Mouse (Mus musculus): Measurements from ENCODE around the gene 4930402H24Rik.

Gene 4930402H24Rik

DNA sequence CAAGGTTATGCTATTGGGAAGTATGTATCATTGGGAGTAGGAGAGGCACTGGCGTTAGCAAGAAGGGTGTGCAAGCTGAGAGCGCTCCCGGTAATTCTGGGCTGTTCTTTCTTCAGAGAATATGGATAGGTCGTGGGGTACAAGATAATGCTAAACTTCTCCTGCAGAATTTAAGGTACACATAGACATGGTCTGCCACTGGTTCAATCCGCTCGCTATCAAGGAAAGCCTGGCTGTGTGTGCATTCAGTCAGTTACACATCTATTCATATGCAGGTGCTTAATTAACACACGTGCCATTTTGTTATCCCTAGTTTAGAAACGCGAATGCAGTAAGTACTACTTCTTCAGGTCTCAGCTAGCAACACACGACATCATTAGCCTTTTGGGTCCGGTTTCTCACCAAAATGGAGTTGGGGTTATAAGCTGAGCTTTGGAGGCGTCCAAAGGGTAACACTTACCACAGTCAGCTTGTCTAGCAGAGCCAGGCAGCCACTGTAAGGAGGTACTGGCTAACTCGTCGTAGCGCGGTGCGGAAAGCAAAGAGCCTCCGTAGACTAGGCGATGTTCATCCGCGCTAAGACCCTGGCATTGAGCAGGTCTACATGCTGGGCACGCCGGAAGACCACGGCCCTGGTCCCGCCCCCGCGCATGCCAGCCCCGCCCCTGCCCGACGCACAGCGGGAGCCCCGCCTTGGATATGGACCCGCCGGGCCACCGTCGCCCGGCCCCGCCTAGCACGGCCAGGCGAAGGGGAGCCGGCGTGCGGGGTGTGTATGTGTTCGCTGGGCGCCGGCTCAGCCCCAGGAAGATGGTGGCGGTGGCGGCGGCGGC lies at the start of gene 4930402H24Rik, which contains the start of gene Atrn:
4930402H24Rik (minus strand) TSS at position 656 of the 833 bp plus-strand sequence.
Atrn (plus strand) TSS at position 745 of the 833 bp plus-strand sequence.
- in situ Hi-C loops (cut with MboI, MseI): no loop called here

DNA sequence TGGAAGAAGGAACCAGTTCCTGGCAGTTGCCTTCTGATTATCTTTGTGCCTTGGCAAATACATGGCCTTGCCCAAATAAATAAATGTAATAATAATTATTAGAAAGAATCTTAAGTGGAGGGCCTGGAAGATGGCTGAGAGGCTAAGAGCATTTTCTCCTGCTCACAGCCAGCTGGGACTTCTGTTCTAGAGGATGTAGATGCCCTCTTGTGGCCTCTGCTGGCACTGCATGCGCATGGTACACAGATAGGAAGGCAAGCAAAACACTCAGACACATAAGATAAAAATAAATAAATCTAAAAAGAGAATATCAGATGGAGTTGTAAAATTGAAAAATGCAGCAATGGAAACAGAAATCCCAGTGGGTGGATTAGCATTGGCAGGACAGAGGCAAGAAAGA lies 44.3 kb upstream of the 4930402H24Rik start:
- in situ Hi-C loops (cut with MboI, MseI): no loop called here

DNA sequence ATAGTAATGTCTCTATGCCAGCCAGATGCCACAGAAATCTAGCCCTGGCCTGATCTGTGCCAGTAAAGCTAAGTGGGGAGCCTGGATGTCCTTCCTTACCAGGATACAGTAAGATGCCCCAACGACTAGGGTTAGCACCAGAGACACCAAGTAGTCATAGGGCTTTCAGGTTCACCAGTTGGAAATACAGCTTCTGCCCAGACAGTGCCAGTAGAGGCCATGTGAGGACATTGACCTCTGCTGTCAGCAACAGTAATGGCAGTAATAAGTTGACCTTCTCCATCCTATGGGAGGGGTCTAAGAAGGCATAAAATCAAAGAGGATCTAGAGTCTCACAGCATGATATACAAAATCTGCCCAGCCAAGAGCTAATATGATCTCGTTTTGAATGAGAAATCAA lies 43.6 kb upstream of the 4930402H24Rik start:
- in situ Hi-C loops (cut with MboI, MseI): no loop called here

DNA sequence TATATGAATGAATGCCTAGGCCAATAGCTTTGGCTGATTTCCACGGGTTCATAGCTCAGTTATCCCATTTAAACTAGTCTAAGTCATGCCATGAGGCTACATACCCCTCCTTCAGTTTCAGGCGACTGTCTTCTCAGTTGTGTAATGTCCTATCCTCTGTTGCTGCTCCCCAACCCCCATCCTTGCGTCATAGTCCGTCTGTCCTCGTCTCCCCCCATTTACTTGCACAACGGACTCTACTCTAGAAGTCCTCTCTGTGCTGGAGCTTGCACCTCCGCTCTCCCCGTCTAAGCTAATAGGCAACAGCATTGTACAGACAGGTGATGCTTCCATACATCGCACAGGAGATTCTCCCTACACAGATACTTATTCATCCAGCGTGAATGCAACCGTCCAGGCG lies 26.7 kb upstream of the 4930402H24Rik start:
- in situ Hi-C loops (cut with MboI, MseI): no loop called here

DNA sequence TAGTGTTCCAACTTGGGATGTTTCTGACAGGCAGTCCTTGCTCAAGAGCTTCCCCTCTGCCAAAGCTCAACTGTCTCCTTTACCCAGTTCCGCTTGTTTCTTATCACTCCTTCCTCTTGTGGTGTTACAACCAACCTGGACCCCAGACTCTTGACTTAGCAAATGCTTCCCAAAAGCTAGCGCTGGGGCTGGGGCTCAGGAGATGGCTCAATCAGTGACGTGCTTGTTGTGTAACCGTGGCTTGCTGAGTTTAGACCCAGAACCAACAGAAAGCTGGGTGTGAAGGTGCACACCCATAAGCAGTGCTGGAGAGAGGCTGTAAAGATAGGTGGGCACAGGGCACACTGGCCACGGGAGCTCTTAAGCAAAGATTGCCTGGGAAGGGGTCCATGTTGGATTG lies 23.8 kb upstream of the 4930402H24Rik start:
- in situ Hi-C loops (cut with MboI, MseI): no loop called here

DNA sequence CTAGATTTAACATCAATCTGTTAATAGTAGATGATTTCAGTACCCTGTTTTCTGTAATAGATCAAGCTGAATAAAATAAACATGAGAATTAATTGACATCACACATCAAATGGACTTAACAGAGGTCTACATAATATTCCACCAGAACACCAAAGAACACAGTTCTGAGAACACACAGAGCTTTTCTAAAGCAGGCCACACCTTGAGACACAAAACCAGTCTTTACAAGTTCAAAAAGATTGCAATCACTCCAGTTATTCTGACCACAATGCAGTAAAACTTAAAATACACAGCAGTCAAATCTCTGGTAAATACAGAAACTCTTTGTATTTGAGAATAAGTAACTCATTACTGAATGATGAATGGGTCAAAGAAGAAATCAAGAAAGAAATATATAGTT lies 22.3 kb upstream of the 4930402H24Rik start:
- in situ Hi-C loops (cut with MboI, MseI): no loop called here

DNA sequence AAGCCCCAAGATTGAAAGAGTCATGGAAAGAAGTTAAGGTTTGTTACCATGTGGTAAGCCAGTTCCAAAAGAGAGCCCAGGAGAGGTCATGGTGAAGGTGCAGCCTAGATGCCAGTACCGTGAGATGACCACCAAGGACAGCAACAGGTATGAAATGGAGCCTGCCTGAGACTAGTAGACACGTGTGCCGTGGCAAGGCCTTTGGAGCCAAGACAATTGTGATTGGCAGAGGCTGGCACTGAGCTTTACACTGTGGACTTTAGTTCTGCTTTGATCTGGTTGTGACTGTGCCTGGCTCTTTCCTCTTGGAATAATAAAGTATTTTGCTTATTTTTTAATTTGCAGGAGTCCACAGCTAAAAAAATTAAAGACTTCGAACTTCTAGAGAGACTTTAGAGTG lies 21.8 kb upstream of the 4930402H24Rik start:
- in situ Hi-C loops (cut with MboI, MseI): no loop called here

DNA sequence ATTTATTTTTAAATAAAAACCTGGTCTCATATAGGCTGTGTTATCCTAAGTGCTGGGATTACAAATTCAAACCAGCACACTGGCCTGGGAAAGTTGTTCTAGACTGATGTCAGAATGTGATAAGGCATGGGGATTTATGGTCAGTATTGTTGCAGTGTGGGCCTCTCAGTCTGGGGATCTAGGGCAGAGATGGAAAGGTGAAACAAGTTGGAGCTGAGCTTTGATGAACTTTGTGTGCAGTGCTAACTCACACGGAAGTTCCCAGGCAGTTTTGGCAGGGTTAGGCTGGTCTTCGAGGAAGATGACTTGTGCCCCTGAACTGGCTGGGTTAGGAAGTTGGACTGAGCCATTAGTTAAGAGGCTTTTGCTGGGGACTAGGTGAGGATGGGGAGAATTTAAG lies 18.7 kb upstream of the 4930402H24Rik start:
- in situ Hi-C loops (cut with MboI, MseI): loop anchor here in 1 of 2 experiments (5.0 kb wide), 1 partner anchor 47 kb away; no protein-coding TSS in a partner anchor

DNA sequence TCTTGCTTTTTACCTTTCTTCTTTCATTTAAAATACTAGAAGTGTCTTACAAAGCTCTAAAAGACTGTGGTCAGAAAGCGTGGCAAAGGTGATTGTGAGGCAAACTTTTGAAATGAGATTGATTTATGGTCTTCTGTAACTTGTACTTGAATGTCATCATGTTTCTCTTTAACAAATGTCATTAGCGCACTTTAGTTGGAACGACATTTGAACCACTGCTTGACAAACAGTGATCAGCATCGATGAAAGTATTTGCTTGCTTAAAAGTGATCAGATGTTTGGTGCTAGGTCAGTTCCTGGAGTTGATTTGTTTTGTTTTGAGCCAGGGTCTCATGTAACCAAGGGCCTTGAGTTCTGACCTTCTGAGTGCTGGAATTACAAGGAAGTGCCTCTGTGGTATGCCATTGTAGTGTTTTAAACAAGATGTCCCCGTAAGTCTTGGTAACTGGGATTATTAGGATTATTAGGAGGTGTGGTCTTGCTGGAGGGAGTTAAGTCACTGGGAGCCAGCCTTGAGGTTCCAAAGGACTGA lies 12.9 kb upstream of the 4930402H24Rik start:
- in situ Hi-C loops (cut with MboI, MseI): no loop called here

DNA sequence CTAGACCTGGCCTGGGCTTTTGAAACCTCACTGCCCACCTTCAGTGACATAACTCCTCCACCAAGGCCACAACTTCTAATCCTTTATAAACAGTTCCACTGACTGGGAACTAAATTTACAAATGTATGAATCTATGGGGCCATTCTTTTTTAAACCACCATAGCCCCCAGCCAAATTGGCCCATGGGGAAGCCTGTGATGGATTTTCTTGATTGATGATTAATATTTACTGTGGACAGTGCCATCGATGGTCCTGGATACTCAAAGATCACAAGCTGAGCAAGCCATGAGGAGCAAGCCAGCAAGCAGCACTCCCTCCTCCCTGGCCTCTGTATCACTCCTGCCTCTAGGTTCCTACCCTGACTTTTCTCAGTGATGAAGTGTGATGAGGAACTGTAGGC lies 11.5 kb upstream of the 4930402H24Rik start:
- in situ Hi-C loops (cut with MboI, MseI): no loop called here

DNA sequence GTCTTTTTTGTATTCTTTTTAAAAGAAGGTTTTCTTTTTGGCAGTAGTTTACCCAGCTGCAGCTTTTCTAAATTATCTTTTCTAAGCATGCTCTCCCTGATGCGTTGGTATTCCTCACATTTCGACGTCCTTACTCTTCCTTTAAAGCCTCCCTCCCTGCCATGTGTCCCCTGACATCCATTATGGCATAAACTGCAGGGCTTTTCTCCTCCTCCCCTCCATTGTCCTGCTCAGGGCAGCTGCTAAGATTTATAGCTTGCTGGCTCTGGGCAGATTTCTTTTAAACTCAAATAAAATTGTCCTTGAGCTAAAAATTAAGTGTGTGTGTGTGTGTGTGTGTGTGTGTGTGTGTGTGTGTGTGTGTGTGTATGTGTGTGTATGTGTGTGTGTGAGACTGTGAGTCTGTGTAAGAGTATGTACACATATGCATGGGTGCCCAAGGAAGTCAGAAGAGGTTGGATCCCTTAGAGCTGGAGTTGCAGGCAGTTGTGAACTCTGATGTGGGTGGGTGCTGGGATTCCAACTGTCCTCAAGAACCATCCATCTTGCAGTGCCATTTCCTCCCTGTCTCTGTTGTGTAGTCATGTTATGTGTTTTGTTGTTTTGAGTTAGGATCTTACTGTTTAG lies 10.4 kb upstream of the 4930402H24Rik start:
- in situ Hi-C loops (cut with MboI, MseI): no loop called here

DNA sequence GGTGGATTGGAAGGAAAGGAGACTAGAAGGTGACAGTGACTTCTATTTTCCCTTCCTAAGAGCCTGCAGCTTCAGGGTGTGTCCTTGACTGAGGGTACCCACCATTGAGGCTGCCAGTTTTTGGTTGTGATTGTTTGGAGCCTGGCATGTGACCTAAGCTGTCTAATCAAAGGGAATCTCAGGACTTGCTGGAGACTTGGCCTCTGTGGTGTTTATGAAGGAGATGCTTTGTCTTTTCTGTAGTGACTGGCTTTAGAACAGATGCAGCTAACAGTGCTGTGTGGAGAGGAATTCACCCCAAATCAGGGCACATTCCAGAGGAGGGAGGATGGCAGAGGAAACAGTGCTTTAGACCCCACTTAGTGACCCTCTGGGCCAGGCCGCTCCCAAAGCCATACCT lies 8.7 kb upstream of the 4930402H24Rik start:
- in situ Hi-C loops (cut with MboI, MseI): no loop called here

DNA sequence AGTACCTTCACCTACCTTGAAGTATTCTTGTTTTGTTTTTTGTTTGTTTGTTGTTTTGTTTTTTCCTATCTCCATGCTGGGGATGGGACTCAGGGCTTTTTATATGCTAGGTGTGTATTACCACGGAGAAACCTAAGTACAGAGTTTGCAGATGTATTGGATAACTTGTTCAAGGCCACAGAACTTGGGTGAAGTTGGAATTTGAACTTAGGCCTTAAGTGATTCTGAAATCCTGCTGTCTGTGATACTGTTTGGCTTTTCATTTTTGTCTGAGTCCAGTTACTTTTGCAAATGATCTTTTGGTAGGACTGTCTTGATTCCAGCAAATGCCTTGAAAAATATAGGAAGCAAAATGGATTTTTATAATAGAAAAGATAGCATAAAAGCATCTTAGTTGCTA lies 5.5 kb upstream of the 4930402H24Rik start:
- in situ Hi-C loops (cut with MboI, MseI): no loop called here

DNA sequence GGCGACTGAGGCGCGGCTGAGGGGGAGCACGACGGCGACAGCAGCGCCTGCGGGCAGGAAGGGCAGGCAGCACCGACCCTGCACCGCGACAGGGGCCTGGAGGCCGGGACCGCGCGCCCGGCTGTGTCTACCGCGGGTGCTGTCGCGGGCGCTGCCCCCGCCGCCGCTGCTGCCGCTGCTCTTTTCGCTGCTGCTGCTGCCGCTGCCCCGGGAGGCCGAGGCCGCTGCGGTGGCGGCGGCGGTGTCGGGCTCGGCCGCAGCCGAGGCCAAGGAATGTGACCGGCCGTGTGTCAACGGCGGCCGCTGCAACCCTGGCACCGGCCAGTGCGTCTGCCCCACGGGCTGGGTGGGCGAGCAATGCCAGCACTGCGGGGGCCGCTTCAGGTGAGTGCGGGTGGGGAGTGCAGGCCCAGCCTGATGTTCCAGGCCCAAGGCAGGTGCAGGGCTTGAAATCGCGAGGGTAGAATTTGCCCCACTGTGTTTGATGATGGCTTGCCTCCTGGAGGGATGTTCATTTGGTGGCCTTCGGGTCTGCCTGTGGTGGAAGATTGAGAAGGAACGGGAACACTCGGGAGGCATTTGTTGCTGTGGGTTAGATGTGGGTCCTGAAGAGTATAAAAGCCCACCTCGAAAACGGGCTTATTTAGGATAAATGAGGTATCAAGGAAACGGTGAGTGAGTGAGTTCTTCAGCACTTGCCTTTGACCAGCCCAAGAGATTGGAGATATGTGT lies 544 bp upstream of the 4930402H24Rik start:
- in situ Hi-C loops (cut with MboI, MseI): no loop called here

DNA sequence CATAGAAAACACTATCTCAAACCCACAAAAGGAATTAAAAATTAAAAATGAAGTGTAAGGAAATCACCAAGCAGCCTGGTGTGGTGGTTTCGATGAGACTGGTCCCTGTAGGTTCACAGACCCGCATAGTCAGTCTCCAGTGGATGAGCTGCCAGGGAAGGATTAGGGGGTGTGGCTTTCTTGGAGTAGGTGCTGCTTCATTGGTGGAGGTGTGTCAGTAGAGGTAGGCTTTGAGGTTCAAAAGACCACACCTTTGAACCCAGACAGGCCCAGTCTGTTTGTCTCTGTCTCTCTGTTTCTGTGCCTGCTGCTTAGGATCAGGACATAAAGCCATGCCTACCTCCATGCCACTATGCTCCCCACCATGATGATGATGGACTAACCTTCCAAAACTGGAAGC lies 7.4 kb downstream of the 4930402H24Rik start:
- in situ Hi-C loops (cut with MboI, MseI): no loop called here

DNA sequence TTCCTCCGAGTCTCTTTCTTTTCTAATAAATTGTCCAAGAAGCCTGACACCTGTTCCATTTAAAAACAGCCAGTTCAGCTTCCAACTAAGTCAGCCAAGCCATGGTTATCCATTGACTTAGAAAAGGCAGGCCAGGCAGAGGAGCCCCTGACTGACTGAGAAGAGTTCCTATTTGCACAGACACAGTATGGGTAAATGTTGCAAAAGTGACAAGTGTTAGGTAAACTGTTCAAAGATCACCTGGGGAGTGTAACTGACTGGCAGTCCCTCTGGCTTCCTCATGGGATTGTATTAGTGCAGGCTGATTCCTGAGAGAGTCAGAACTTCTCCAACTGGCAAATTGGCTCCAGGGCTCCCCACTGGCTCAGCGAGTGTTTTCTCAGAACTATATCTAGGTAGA lies 8.3 kb downstream of the 4930402H24Rik start:
- in situ Hi-C loops (cut with MboI, MseI): no loop called here

DNA sequence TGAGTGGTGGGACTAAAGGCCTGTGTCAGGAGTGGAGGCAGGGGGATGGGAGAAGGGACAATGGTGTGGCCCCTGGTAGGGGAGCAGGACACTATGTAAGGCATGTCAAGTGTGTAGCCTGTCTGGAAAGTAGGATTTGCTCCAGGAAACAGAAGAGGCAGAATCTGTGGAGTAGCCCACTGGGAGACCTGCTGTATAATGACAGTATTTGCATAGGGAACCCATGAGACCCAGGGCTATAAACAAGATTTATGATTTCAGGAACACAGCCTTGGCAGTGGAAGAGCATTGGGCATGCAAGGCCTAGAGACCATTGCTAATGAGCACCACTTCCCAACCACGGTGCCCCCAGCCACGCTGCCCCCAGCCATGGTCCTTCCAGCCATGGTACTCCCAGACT lies 9.3 kb downstream of the 4930402H24Rik start:
- in situ Hi-C loops (cut with MboI, MseI): no loop called here

DNA sequence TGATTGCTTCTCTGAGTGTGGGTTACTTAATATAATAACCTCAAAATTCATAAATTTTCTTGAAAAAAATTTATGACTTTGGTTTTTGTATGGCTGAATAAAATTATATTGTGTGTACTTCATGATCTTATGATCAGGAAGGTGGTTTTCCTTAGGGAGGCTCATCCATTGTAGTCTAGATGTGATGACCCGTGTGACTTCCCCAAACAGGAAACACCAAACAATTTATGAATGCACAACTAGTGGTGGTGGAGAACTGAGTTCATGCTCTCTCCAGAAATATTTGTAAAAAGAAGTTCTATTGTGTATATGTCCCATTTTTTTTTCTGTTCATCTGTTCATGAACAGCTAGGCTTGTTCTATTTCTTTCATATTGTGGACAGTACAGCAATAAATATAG lies 18.8 kb downstream of the 4930402H24Rik start:
- in situ Hi-C loops (cut with MboI, MseI): loop anchor here (5.0 kb wide), 1 partner anchor 1530 kb away; no protein-coding TSS in a partner anchor

DNA sequence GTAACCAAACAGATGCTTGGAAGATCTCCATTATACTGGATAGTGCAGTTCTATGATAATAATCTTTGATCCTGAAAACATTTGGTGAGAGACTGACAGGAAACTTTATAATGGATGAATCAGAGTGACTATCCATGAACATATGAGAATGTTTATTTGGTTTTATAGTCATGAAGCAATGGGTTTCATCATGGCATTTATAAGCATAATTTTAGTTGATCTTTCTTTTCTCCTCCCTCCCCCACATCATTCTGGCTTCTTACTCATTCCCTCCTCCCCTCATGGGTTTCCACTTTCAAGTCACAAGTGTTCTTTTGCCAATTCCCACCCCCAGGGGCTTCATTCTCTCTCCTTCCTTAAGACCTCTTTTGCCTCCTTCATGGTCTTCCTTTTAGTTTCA lies 19.2 kb downstream of the 4930402H24Rik start:
- in situ Hi-C loops (cut with MboI, MseI): loop anchor here (5.0 kb wide), 1 partner anchor 1530 kb away; no protein-coding TSS in a partner anchor

DNA sequence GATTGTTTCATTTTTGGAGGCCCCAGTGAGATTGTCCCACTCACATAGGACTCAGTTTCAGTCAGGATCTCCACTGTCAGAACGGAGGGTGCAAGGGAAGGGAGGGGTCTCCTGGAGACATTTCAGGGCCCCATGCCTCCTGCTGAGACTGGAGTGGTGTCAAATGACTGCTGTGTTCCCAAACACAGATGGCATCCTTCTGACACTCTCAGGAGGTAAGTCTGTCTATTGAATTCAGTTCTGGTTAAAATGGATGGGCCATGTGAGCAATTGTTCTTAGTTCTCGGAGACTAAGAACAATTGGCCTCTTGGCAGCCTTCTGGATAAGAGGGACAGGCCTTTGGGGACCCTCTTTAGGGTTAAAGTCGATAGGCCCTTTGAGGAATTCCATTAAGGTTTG lies 28.8 kb downstream of the 4930402H24Rik start:
- in situ Hi-C loops (cut with MboI, MseI): no loop called here

DNA sequence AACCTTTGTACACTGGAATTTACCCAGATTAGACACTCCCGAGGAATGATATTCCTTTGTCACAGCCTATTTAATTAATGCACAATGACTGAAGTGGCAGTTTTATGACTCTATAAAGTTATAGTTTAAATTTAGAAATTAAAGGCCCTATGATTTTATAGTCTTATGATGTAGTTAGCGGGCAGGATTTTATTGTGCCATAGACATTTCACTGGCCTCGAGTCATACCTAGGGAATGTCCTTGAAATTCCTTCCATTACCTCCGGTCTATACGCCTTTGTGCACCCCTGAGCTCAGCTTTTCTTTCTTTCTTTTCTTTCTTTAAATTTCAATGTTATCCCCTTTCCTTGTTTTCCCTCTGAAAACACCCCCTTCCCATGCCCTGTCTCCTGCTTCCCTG lies 35.3 kb downstream of the 4930402H24Rik start:
- in situ Hi-C loops (cut with MboI, MseI): no loop called here

DNA sequence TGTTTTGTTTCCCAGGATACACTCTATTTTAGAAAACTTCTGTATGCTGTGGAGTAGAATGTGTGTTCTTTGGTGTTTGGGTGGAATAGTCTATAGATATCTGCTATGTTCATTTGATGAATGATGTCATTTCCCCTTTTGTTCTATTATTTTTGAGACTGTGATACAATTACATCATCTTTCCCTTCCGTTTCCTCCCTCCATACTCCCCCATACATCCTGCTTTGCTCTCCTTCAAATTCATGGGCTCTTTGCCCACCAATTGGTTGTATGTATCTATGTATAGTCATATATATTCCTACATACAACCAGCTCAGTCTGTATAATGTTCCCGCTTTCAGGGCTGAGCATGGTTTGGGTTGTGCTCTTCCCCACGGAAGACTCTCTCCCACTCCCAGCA lies 44.1 kb downstream of the 4930402H24Rik start:
- in situ Hi-C loops (cut with MboI, MseI): no loop called here

Data from T-helper 17 cell (primary cell).